Mouse (Mus musculus) heart, embryonic 16.5 days (tissue): ENCODE results near the gene Eif1. TPM values are rescaled to one million over a fixed set of nuclear protein-coding genes. Genes with fewer than 3 reads are reported as not detected.
"Not testable (repeated sequence)": the region's sequence is repeated elsewhere in the genome, so short reads cannot be mapped to it uniquely, and the experiment has no call there.

Experiments used
- ATAC-seq: fragments of 200-750 bp; cut with Nextera tagmentation; replicated peaks from 2 replicates; pipeline ENCODE4 v1.8.0; 2017; ENCODE audit warnings: moderate number of reproducible peaks; ENCODE audit not compliant: insufficient read depth, low FRiP score; ENCODE audit errors: extremely low read depth
- H3K27ac ChIP-seq: fragments of 300-500 bp; sonication (generic); 2 replicates; pipeline ENCODE4 v1.5.1; 2014; ENCODE audit warnings: mild to moderate bottlenecking, low read length, control low read depth, moderate library complexity
- H3K27me3 ChIP-seq: fragments of 300-500 bp; sonication (generic); 2 replicates; pipeline ENCODE4 v1.6.1; 2014; ENCODE audit warnings: low read length, mixed read lengths; ENCODE audit not compliant: control insufficient read depth, insufficient read depth
- H3K36me3 ChIP-seq: fragments of 300-500 bp; sonication (generic); 2 replicates; pipeline ENCODE4 v1.6.1; 2014; ENCODE audit not compliant: control insufficient read depth, insufficient read depth
- H3K4me1 ChIP-seq: fragments of 300-500 bp; sonication (generic); 2 replicates; pipeline ENCODE4 v1.6.1; 2014; ENCODE audit warnings: low read length, mixed read lengths; ENCODE audit not compliant: control insufficient read depth, insufficient read depth
- H3K4me2 ChIP-seq: fragments of 300-500 bp; sonication (generic); 2 replicates; pipeline ENCODE4 v1.6.1; 2014; ENCODE audit warnings: low read depth, mild to moderate bottlenecking, control low read depth, low read length
- H3K4me3 ChIP-seq: fragments of 300-500 bp; sonication (generic); 2 replicates; pipeline ENCODE4 v1.5.1; 2014; ENCODE audit warnings: mild to moderate bottlenecking, control low read depth, low read length
- H3K9ac ChIP-seq: fragments of 300-500 bp; sonication (generic); 2 replicates; pipeline ENCODE4 v1.6.1; 2014; ENCODE audit warnings: low read length, control low read depth
- H3K9me3 ChIP-seq: fragments of 300-500 bp; sonication (generic); replicated peaks from 2 replicates; pipeline ENCODE4 v1.6.1; 2016; ENCODE audit warnings: low read length; ENCODE audit not compliant: control insufficient read depth
- WGBS: fragments of 180-500 bp; shearing (Covaris S2); extraction: QIAGEN DNeasy Blood & Tissue Kit; methylation state at CpG from one replicate; pipeline ENCODE4 v1.1.7; 2014; 5-methylcytosine and 5-hydroxymethylcytosine counted together
- polyA plus RNA-seq: library from polyadenylated mRNA; unstranded; fragments of >200 nt; fragmentation: Nextera tagmentation; extraction: Ambion mirVana; gene quantifications from 2 replicates; pipeline ENCODE4 v1.2.1, GENCODE M21; 2015

The Eif1 gene
- polyA plus RNA-seq, 1 experiment from 2014 or later = 1,600 TPM

DNA sequence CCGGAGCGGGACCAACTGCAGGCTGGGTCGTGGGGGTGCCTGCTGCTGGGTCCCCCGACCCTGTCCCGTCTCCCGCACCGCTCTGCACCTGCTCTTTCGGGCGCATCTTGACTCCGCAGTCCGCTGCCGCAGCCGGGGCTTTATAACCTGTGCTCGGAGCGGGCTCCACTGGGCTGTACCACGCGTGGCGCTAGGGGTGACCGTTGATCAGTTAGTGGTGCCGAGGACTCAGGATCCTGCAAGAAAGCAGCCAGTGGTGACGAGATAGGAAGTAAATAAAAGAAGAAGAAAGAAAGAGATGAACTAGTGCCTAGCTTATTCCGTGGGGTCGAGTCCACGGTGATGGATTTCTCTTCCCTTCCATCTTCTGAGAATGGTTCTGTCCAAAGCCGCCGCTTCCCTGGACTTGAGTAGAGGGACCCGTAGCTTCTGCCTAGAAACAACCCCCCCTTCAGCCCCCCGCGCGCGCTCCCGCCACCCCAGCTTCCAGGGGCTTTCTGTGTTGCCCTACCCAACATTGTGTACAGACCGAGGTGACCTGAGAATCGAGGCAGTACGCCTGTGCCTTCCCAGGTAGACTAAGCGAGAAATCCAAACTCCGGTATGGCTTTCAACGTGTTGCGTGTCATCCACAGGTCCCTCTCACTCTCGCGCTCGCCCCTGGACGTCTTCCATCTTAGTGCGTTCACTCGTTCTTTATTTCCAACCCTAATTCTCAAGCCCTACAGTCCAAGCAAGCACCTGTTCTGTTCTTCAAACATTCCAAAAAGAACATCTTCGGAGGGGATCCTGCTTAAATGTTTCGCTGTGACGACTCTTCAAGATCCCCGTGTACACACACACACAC lies 36.5 kb downstream of the Eif1 start, which contains the start of gene Hap1:
Gene Hap1 (minus strand): TSS at position 157 of the 847 bp plus-strand sequence.
- peak within 1 kb of the TSS; percentile 77 for H3K4me3 ChIP-seq
- WGBS = 2% methylated on average over 49 of the region's 49 CpGs
- peak; percentile 62 for ATAC-seq

DNA sequence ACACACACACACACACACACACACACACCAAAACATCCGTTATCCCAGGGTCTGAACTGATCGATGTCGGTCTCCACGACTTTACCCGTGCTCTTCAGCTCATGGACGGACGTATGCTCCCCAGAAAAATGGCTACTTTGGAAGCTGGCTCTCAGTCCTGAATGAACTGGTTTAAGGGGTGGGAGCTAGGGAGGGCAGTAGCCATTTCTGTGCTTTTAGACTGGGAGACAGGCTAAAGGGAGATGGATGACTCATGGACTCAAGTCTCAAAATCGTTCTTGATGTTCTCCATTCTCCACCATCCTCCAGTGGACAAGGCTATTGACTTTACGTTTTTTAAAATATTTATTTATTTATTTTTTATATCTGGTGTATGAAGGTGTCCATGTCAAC lies 37.1 kb downstream of the Eif1 start:
- ATAC-seq = no peak
- H3K4me1 ChIP-seq = peaks cover 14% of the 10 kb centered on the region; the same call in 1 of the 2 replicates
- H3K9ac ChIP-seq = peak overlapping the region; percentile 75
- H3K27ac ChIP-seq = no peak overlapping the region
- H3K27me3 ChIP-seq = peaks cover 50% of the 10 kb centered on the region
- no peaks in the 10 kb centered on the region for H3K36me3 ChIP-seq
- 20% methylated on average over 9 of the region's 9 CpGs for WGBS
- H3K4me3 ChIP-seq = peak overlapping the region; percentile 77
- peak overlapping the region; percentile 98 for H3K4me2 ChIP-seq
- no peaks in the 10 kb centered on the region for H3K9me3 ChIP-seq

More for the DNA sequence above, 36.5 kb downstream of the Eif1 start, which contains the start of gene Hap1:
- Histone ChIP-seq H3K27ac (no peak within 1 kb of the TSS), H3K9ac (peak within 1 kb of the TSS; percentile 75), H3K9me3 (no peaks in the 10 kb centered on the region), H3K27me3 (peaks cover 50% of the 10 kb centered on the region), H3K4me1 (peaks cover 14% of the 10 kb centered on the region; the same call in 1 of the 2 replicates), H3K36me3 (no peaks in the 10 kb centered on the region), H3K4me2 (peak within 1 kb of the TSS; percentile 98)

DNA sequence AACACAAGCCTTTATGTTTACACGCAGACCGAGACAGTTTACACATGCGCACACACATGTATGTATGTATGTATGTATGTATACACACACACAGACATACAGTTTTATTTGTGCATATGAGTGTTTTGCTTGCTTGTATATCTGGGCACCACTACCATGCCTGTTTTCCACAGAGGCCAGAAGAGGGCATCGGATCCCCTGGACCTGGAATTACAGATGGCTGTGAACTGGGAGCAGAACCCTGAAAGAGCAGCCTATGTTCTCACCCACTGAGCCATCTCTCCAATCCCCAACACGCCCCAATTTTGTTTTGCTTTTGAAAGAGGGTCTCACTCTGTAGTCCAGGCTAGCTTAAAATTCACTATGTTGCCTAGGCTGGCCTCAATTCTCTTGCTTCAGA lies 37.7 kb downstream of the Eif1 start:
- H3K27me3 ChIP-seq = peaks cover 50% of the 10 kb centered on the region
- no peak overlapping the region for H3K4me3 ChIP-seq
- 57% methylated on average over 5 of the region's 5 CpGs for WGBS
- no peak overlapping the region for H3K4me2 ChIP-seq
- H3K27ac ChIP-seq = no peak overlapping the region
- H3K9ac ChIP-seq = no peak overlapping the region
- no peaks in the 10 kb centered on the region for H3K9me3 ChIP-seq
- H3K36me3 ChIP-seq = no peaks in the 10 kb centered on the region
- peaks cover 14% of the 10 kb centered on the region; the same call in 1 of the 2 replicates for H3K4me1 ChIP-seq
- ATAC-seq = no peak

DNA sequence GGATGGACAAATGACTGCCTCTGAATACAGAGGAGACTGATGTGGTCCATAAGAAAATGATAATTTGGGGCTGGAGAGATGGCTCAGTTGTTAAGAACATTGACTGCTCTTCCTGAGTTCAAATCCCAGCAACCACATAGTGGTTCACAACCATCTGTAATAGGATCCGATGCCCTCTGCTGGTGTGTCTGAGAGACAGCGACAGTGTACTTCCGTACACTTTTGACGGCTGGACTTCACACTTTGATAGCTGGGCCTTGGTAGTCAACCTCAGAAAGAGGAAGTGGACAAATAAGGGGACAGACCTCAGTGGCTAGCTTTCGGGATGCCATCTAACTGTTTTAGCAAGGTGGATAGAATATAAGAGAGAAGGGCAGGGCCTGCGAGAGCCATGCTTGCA lies 40.5 kb downstream of the Eif1 start:
- 68% methylated on average over 6 of the region's 6 CpGs for WGBS

DNA sequence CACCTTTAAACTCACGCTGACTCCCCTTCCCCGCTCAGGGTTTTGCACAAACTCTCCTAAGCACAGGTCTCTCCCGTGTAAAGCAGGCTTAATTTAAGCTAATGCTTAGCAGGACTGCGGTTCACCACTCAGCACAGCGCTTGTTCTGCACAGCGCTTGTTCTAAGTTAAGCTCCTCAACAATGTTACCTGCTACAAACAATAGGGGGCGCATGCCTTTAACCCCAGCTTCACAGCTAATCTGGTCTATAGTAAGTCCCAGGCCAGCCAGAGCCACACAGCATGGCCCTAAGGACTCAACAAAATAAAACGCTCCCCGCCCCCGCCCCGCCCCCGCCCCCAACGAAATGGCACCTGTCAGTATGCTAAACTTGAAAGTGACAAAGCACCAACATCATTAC lies 41.4 kb downstream of the Eif1 start:
- ATAC-seq, H3K36me3 ChIP-seq, H3K9me3 ChIP-seq, H3K4me2 ChIP-seq, H3K9ac ChIP-seq, H3K27ac ChIP-seq, H3K4me1 ChIP-seq, H3K4me3 ChIP-seq: not testable (repeated sequence)
- peaks cover 22% of the 10 kb centered on the region for H3K27me3 ChIP-seq
- no CpG with 5 or more reads among the region's 13 CpGs for WGBS

More for the DNA sequence above, 40.5 kb downstream of the Eif1 start:
- no peak overlapping the region for H3K4me2 ChIP-seq
- H3K9ac ChIP-seq = no peak overlapping the region
- H3K27me3 ChIP-seq = peaks cover 27% of the 10 kb centered on the region
- H3K4me1 ChIP-seq = peaks cover 10% of the 10 kb centered on the region; the same call in 1 of the 2 replicates
- no peak overlapping the region for H3K4me3 ChIP-seq
- no peaks in the 10 kb centered on the region for H3K36me3 ChIP-seq
- H3K9me3 ChIP-seq = no peaks in the 10 kb centered on the region
- H3K27ac ChIP-seq = no peak overlapping the region
- ATAC-seq = no peak

DNA sequence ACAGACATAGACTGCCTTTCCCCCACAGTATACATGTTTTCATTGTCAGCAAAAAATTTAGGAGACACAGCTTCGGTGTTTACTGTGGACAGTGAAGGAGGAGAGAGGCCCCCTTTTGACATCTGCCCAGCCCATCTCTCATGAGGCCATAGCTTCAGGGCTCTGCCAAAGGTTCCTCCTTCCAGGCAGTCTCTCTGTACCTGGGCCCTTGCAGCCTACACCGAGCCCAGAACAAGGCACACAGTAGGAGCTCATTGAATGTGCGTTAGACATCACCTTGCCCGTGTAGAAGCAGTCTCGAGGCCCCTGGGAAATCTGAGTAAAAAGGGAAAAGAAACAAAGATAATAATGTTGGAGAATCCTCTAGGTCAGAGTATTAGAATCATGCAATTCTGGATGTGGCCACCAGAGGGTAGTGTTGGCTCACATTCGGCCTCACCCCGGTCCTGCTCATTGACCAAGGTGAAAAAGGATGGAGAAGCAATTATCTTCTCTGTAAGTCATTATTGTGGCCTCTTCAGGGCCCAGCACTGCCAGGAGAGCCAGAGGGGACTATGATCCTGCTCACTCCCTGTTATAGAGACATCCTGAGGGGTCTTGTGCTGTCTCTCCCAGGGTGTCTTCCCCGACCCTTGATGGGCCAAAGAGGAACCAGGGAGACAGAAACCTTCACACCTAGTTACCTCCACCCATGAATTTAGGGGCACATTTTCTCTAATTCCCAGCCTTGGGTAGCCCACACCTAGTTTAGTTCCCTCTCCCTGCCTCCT lies 42.7 kb downstream of the Eif1 start:
- 11% methylated on average over 8 of the region's 8 CpGs for WGBS
- Histone ChIP-seq H3K4me3 (no peak overlapping the region), H3K4me1 (no peaks in the 10 kb centered on the region), H3K9ac (no peak overlapping the region), H3K36me3 (no peaks in the 10 kb centered on the region), H3K27me3 (peaks cover 16% of the 10 kb centered on the region), H3K9me3 (no peaks in the 10 kb centered on the region), H3K27ac (no peak overlapping the region), H3K4me2 (no peak overlapping the region)
- ATAC-seq = peak; percentile 28; the same call in 1 of the 2 replicates

DNA sequence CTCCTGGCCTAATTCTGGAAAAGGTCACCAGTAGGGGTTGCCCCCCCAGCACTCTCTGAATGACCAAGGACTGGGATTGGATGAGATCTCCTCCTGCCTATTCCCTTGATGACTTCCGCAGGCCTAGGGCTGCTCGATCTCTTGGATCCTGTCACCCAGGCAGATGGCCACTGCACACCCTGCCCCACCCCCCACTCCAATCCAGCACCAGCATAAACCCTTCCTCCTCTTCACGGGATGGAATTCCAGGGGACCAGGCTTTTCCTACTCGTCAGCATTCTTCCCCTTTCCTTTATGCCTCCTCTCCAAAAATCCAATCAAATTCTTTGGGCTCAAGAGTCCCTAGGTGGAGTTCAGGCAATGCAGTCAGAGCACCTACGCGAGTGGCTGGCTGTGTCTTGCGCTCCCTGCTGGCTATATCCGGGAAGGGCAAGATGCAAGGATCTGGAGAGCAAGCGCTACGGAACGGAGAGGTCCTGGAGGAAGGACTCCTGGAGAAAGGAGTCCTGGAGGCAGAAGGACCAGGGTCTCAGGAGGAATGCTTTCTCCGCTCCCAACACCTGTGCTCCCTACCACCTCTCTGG lies 43.4 kb downstream of the Eif1 start:
- H3K27ac ChIP-seq = no peak overlapping the region
- H3K36me3 ChIP-seq = 0 out of 2 replicates have a peak, but pooled peaks cover 3% of the 10 kb centered on the region
- H3K9ac ChIP-seq = no peak overlapping the region
- H3K4me3 ChIP-seq = no peak overlapping the region
- no peak overlapping the region for H3K4me2 ChIP-seq
- ATAC-seq = 0 out of 2 replicates have a peak, but pooled peaks have one; percentile 26
- WGBS = 22% methylated on average over 12 of the region's 12 CpGs
- H3K4me1 ChIP-seq = no peaks in the 10 kb centered on the region
- H3K9me3 ChIP-seq = no peaks in the 10 kb centered on the region
- H3K27me3 ChIP-seq = peaks cover 13% of the 10 kb centered on the region

DNA sequence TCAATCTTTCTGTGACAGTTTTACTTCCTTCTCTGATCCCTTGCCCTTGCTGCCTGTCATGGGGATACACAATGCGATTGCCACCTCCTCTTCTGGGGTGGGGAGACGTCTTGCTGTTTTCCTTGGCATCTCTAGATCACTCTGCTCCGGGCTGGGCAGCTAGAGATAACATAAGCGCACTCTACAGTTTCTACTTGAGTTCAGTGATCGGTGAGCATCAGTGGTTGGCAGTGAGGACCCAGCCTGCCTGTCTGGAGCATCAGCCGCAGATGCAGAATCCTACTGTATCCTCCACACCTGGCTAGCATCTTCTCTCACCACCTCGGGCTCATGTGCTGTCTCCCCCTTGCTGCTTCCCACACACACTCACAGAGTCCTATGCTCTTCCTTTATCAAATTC lies 49.5 kb downstream of the Eif1 start:
- Histone ChIP-seq H3K27ac (no peak overlapping the region), H3K27me3 (no peaks in the 10 kb centered on the region), H3K4me3 (no peak overlapping the region), H3K4me1 (0 out of 2 replicates have a peak, but pooled peaks cover 3% of the 10 kb centered on the region), H3K4me2 (no peak overlapping the region), H3K9ac (no peak overlapping the region), H3K9me3 (no peaks in the 10 kb centered on the region), H3K36me3 (peaks cover 45% of the 10 kb centered on the region)
- no peak for ATAC-seq
- WGBS = 55% methylated on average over 7 of the region's 7 CpGs
